Mouse (Mus musculus): ENCODE data around the gene Nwd1. TPM values are rescaled to one million over a fixed set of nuclear protein-coding genes. Genes with fewer than 3 reads are reported as not detected.

Gene Nwd1
- total RNA-seq, 2 experiments from 2014 or later, result 0.97 to 0.98 TPM

DNA sequence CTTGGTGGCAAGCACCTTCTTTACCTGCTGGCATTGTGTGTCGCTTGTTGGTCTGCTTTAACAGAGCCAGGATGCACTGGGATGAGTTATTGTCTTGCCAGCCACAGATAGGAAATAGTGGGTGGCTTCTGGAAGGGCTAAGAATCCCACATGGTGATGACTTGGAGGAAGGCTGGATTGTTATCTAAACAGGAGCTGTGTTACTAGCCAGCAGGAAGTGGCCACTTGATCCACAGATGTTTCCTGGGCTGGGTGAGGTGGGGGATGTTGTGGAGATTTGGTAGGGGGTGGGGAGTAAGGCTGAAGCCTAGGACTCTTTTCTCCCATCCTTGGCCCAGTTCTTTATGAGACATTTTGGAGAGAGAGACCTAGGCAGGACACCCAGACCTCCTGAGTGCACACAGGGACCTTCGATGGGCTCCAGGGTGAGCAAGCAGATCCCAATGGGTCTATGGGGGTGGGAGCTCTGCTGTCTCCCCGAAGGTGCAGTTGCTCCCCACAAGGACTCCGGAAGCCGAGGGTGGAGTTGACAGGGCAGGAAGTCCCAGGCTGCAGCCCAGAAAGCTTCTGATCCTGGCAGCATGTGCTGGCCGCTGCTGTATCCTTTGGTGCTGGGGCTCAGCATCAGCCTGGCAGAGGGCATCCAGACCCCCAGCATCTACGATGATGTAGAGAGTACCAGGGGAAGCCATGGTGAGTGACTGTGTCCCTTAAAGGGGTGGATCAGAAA lies 115.0 kb downstream of the Nwd1 start, which contains the start of gene F2rl3:
Gene F2rl3 (plus strand): TSS at position 559 of the 730 bp plus-strand sequence.
- DNase-seq (ENCODE audit: low spot score), result no peak

DNA sequence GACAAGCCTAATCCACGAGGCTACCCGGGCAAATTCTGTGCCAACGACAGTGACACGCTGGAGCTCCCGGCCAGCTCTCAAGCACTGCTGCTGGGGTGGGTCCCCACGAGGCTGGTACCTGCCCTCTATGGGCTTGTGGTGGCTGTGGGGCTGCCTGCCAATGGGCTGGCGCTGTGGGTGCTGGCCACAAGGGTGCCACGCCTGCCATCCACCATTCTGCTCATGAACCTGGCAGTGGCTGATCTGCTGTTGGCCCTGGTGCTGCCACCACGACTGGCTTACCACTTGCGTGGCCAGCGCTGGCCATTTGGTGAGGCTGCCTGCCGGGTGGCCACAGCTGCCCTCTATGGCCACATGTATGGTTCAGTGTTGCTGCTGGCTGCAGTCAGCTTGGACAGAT lies 115.8 kb downstream of the Nwd1 start:
- DNase-seq (ENCODE audit: low spot score), result no peak

DNA sequence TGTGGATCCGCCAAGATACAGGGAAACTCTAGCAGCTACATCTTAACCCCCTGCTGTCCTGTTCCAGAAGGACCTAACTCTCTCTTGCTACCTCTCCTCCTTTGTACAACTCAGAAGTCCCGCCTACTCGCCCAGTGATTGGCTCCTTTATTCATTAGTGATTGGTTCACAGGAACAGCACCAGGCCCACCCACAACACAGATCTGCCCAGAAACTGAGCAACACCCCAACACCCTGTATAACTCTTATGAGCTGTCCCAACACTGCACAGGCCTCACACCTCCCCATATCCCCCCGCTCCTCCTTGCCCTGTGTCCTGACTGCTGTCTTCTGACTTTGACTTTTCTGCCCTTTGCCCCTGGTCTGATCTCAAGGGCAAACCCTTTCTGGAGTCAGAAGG lies 119.2 kb downstream of the Nwd1 start:
- DNase-seq (ENCODE audit: low spot score), result no peak

DNA sequence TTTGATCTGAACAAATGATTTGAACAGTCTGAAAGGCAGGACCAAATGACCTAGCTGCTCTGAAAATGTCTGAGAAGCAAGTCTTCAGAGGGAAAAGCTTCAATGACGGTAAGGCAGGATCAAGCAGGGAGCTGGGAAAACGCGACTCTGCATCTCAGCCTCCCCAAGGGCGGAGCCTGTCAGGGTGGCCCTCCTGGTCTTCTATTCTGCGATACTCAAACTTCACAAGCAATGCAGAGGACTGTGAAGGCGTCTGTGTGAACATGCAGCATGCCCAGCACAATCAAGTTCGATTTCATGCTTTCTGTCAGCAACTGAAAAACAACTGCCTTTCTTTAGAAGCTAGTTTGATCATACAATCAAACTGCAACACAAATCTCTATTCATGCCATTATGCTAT lies 120.3 kb downstream of the Nwd1 start:
- no peak for DNase-seq (ENCODE audit: low spot score)

Small RNA genes lying within 50 kb of the gene (microRNA-seq; reads per million reads assigned to microRNA genes)
- gene Gm26237, result not detected

Other genes starting within 250 kb of the Nwd1 start
- 10 to 100 TPM; 21.9 to 22.5 TPM for gene Eps15l1, start 225.3 kb upstream of the Nwd1 start, total RNA-seq (2021)
- 1 to 10 TPM; 3.5 to 4.7 TPM for gene Calr3, start 202.8 kb upstream of the Nwd1 start, total RNA-seq (2021)
- 1 to 10 TPM; 3.5 to 4.2 TPM for gene 1700030K09Rik, start 202.8 kb upstream of the Nwd1 start, total RNA-seq (2021)
- 10 to 100 TPM; 21.2 to 22.6 TPM for gene Cherp, start 171.5 kb upstream of the Nwd1 start, total RNA-seq (2021)
- 10 to 100 TPM; 48.0 to 51.1 TPM for gene Slc35e1, start 154.1 kb upstream of the Nwd1 start, total RNA-seq (2021)
- gene Med26, start 98.4 kb upstream of the Nwd1 start, total RNA-seq (2021), result 10 to 100 TPM in 1 of 2 experiments, 1 to 10 TPM in 1; 7.4 to 15.8 TPM
- 10 to 100 TPM; 61.8 to 61.9 TPM for gene Smim7, start 75.6 kb upstream of the Nwd1 start, total RNA-seq (2021)
- gene Tmem38a, start 74.7 kb upstream of the Nwd1 start, total RNA-seq (2021), result 1,000 to 10,000 TPM; 1,126 to 1,216 TPM
- 10 to 100 TPM; 31.5 to 34.4 TPM for gene Sin3b, start 76.6 kb downstream of the Nwd1 start, total RNA-seq (2021)
- gene F2rl3, start 115.2 kb downstream of the Nwd1 start, total RNA-seq (2021), result 1 to 10 TPM; 1.3 to 1.4 TPM

Data from gastrocnemius, adult 18-20 months (tissue).